Mouse (Mus musculus) neutrophil, adult 83 days (primary cell): ENCODE measurements around the gene Nfyc. TPM values are rescaled to one million over a fixed set of nuclear protein-coding genes. Genes with fewer than 3 reads are reported as not detected.

ENCODE experiments used
- total RNA-seq, 2 experiments: library from RNA; stranded (reverse); gene quantifications; one replicate each; pipeline ENCODE4 v1.2.4; 2023

The Nfyc gene
- total RNA-seq: 10 to 100 TPM; 45.6 to 47.6 TPM

DNA sequence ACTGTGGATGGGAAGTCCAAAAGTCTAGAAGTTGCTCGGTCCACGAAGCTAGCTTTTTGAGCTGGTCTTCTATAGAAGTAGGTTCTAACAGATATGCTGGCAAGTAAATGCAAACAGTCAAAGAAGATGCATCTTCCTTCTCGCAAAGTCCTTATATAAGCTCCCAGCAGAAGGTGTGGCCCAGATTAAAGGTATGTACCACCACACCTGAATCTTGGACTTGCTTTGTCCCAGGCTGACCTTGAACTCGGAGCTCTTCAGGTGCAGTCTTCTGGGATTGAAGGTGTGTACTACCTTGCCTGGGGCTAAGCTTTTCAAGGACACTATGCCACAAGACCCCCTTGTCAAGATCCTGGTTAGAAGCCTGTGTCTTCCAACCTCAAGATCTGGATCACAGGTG is at the start of gene Nfyc:
Nfyc (minus strand) TSS at position 101 of the 400 bp plus-strand sequence.

DNA sequence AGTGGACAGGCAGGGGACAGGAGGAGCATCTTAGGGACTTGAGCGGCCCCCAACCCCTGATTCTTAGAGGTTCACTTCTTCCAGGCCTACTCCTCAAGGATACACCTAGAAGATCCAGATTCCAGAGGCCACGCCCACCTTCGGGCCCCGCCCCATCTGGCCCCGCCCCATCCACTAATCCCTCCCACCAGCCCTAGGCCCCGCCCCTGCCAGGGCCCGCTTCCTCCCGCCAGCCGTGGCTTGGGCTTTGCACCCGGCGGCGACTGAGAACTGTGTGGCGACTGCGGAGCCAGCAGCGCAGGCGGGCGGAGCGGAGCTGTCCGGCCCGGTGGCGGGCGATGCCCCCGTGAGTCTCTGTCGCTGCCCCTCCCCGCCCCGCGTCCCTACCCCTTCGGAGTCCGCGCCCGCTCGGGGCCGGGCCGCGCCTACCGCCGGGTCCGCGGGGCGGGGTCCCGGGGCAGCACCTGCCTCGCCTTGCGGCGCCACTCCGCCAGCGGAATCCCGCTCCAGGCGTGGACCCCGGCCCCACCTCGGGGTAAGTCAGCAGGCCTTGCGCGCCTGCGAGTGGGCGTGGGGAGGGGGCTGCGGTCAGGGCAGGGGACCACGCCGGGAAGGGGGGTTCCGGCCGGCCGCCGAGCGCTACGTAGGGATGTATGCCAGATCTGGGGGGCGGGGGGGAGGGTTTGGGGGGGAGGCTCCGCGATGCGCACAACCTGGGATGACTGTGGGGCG is 23.4 kb upstream of the Nfyc start, which contains the start of gene Rims3:
Rims3 (plus strand) TSS at position 229 of the 732 bp plus-strand sequence.

DNA sequence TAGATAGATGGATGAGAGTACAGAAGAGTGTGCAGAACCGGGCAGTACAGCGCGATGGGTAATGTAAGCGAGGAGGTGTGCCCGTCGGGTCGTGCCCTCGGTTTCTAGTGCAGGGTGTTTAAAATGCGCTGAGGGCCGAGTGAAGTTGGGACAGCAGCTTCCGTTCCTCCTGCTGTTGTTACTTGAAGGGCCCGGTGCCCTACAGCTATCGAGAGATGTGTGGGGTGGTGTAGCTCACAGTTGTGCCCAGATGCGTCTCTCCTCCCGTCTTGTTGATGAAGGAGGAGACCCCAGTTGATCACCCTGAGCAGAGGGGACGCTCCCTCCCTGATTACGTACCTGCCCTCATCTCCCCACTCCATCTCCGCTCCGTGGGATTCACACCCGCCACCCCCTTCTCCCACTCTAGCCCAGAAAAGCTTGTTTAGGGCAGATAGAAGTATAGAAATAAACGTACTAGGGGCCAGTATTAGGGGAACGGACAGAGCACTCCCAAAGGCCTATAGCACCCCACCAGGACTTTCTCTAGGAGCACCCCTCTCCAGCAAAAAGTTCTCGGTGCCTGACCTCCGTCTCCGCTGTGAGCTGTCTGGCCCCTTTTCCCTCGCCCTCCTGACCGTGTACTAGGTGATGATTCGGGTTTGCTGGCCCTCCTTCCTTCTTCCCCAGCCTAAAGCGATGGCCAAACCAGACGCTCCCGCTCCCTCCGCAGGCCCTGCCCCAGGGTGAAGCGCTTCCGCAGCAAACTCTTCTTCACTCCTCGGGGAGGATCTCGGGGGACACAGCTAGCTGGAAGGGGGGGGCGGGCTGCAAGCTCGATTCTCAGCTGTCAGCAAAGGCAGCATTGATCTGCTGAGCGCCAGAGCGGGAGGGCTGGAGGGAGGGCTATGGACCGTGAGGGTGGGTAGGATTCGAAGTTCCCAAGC is 83.2 kb downstream of the Nfyc start, which contains the start of gene Kcnq4:
Kcnq4 (minus strand) TSS at position 672 of the 926 bp plus-strand sequence.

Other genes with a start within 250 kb of the Nfyc start
- gene Gm8439, start 242.8 kb downstream of the Nfyc start, total RNA-seq: 1 to 10 TPM; 1.6 TPM
- 10 to 100 TPM; 12.2 to 14.6 TPM for gene Cited4, start 165.0 kb downstream of the Nfyc start, total RNA-seq
- not detected for gene Kcnq4, start 83.0 kb downstream of the Nfyc start, total RNA-seq
- under 1 TPM; 0.18 to 0.35 TPM for gene Rims3, start 23.2 kb upstream of the Nfyc start, total RNA-seq
- 1 to 10 TPM; 5.2 to 6.9 TPM for gene Exo5, start 93.4 kb upstream of the Nfyc start, total RNA-seq
- 1 to 10 TPM; 1.0 to 1.5 TPM for gene Zfp69, start 120.1 kb upstream of the Nfyc start, total RNA-seq
- 100 to 1,000 TPM; 158 to 165 TPM for gene Smap2, start 185.7 kb upstream of the Nfyc start, total RNA-seq
- gene Col9a2, start 207.8 kb upstream of the Nfyc start, total RNA-seq: not detected